Mouse (Mus musculus) embryo, embryonic 10 days (tissue): Measurements from ENCODE around the gene Rad9b.

ENCODE experiments used
- DNase-seq: peaks from one replicate; pipeline ENCODE4 v3.0.0-alpha.2; 2015; ENCODE audit warnings: low spot score

Gene Rad9b

GRCm38 (mm10) chr5:122284183-122285028 is 69.6 kb downstream of the Rad9b start, which contains the start of gene Pptc7:
TSS of gene Pptc7 (plus strand) at chr5:122284365.
- peak; percentile 95 for DNase-seq

- DNase-seq, result no peak
Measured at GRCm38 (mm10) chr5:122283828-122284182, 70.2 kb downstream of the Rad9b start.

- DNase-seq, result no peak
Measured at GRCm38 (mm10) chr5:122280827-122281462, 73.1 kb downstream of the Rad9b start.

GRCm38 (mm10) chr5:122280422-122280826 is 73.6 kb downstream of the Rad9b start:
- no peak for DNase-seq

GRCm38 (mm10) chr5:122279799-122280421 is 74.1 kb downstream of the Rad9b start:
- DNase-seq, result no peak

GRCm38 (mm10) chr5:122278946-122279345 is 75.1 kb downstream of the Rad9b start:
- DNase-seq, result no peak

GRCm38 (mm10) chr5:122274785-122275184 is 79.2 kb downstream of the Rad9b start:
- DNase-seq, result peak; percentile 38
